Mouse (Mus musculus) testis, adult 10 weeks (tissue): Measurements from ENCODE around the gene Vmn1r45. TPM values are rescaled to one million over a fixed set of nuclear protein-coding genes. Genes with fewer than 3 reads are reported as not detected.

Source experiments
- polyA plus RNA-seq: library from polyadenylated mRNA; stranded (reverse); fragments of 350-450 nt; fragmentation: Illumina TruSeq; extraction: RNeasy Lipid Tissue Mini Kit (QIAGEN cat#74804); gene quantifications from one replicate; pipeline ENCODE4 v1.2.3, GENCODE M21; 2014; ENCODE audit warnings: low read depth, low replicate concordance

Vmn1r45 gene
- not detected for polyA plus RNA-seq

GRCm38 (mm10) chr6:89940498-89940897, at the start of gene Vmn1r45:
Gene Vmn1r45, minus strand, starts transcription at chr6:89940598.

GRCm38 (mm10) chr6:89969013-89969412, 28.6 kb upstream of the Vmn1r45 start, which contains the start of gene Vmn1r46:
Gene Vmn1r46, plus strand, starts transcription at chr6:89969313.

GRCm38 (mm10) chr6:89883360-89883759, 57.0 kb downstream of the Vmn1r45 start, which contains the start of gene Vmn1r44:
Gene Vmn1r44, plus strand, starts transcription at chr6:89883660.

Other genes with a start within 250 kb of the Vmn1r45 start
- gene Vmn1r40, start 233.1 kb downstream of the Vmn1r45 start, polyA plus RNA-seq = 1.6 TPM
- gene Vmn1r41, start 199.8 kb downstream of the Vmn1r45 start, polyA plus RNA-seq = not detected
- gene Vmn1r42, start 64.2 kb downstream of the Vmn1r45 start, polyA plus RNA-seq = 0.11 TPM
- 3.3 TPM for gene Vmn1r43, start 64.2 kb downstream of the Vmn1r45 start, polyA plus RNA-seq
- 0.59 TPM for gene Vmn1r44, start 56.9 kb downstream of the Vmn1r45 start, polyA plus RNA-seq
- gene Vmn1r46, start 28.7 kb upstream of the Vmn1r45 start, polyA plus RNA-seq = not detected
- gene Vmn1r47, start 75.5 kb upstream of the Vmn1r45 start, polyA plus RNA-seq = not detected
- not detected for gene Vmn1r48, start 96.2 kb upstream of the Vmn1r45 start, polyA plus RNA-seq
- gene Vmn1r49, start 137.9 kb upstream of the Vmn1r45 start, polyA plus RNA-seq = not detected
- gene Vmn1r50, start 160.8 kb upstream of the Vmn1r45 start, polyA plus RNA-seq = not detected
- not detected for gene Vmn1r51, start 182.0 kb upstream of the Vmn1r45 start, polyA plus RNA-seq
- not detected for gene Vmn1r52, start 234.2 kb upstream of the Vmn1r45 start, polyA plus RNA-seq